Mouse (Mus musculus): ENCODE results near the gene Eloa.

DNA sequence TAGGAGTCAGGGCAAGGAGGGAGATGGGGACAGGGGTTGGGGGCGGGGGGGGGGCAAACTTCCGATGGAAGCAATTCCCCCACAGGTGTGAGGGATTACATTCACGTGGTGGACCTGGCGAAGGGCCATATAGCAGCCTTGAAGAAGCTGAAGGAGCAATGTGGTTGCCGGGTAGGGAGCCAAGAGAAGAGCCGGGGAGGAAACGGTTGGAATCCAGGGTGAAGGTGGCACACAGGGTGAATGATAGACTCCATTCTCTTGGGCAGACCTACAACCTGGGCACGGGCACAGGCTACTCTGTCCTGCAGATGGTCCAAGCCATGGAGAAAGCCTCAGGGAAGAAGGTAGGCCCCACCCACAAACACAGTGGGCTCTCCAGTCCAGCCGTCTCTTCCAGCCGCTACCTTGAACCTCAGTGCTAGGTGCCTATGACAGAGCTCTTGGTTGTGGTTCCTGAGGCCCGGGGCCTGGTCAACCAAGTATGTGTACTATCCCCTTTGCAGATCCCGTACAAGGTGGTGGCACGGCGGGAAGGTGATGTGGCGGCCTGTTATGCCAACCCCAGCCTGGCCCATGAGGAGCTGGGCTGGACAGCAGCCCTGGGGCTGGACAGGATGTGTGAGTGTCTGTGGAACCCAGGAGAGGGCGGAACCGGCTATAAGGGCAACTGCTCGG is 54.3 kb downstream of the Eloa start:
- TF ChIP-seq POLR2A (IDR thresholded peaks at IDR 0.05; ENCODE audit: low read depth, low read length) (no peak), CTCF (IDR thresholded peaks at IDR 0.05; ENCODE audit: borderline replicate concordance, insufficient read depth, low read length) (no peak)
